Mouse (Mus musculus) liver, embryonic 14.5 days (tissue): ENCODE data around the gene Arrdc2. TPM values are rescaled to one million over a fixed set of nuclear protein-coding genes. Genes with fewer than 3 reads are reported as not detected.

Source experiments
- ATAC-seq: fragments of 200-750 bp; cut with Nextera tagmentation; 2 replicates; pipeline ENCODE4 v1.8.0; 2017; ENCODE audit warnings: moderate number of reproducible peaks, mild to moderate bottlenecking, moderate library complexity; ENCODE audit not compliant: insufficient read depth
- DNase-seq, 3 experiments: peaks; one replicate each; pipeline ENCODE4 v3.0.0-alpha.2; 2012 to 2013; ENCODE audit warnings: low read depth in 3 of 3, low spot score in 3 of 3
- H3K27ac ChIP-seq: fragments of 300-500 bp; sonication (generic); 2 replicates; pipeline ENCODE4 v1.5.1; 2014; ENCODE audit warnings: moderate library complexity, mild to moderate bottlenecking, control low read depth, inconsistent platforms
- H3K27me3 ChIP-seq: fragments of 300-500 bp; sonication (generic); 2 replicates; pipeline ENCODE4 v1.6.1; 2014; ENCODE audit warnings: mild to moderate bottlenecking, low read length, moderate library complexity; ENCODE audit not compliant: control insufficient read depth, insufficient read depth
- H3K36me3 ChIP-seq: fragments of 300-500 bp; sonication (generic); replicated peaks from 2 replicates; pipeline ENCODE4 v1.6.1; 2014; ENCODE audit warnings: low read depth; ENCODE audit not compliant: control insufficient read depth, insufficient read depth
- H3K4me1 ChIP-seq, 2 experiments: fragments of 200-500 bp in 1 of 2; fragments of 300-500 bp in 1 of 2; sonication (generic) in 1 of 2; replicated peaks; 2 replicates each; pipeline ENCODE4 v1.6.1; 2012 to 2014; ENCODE audit warnings: antibody characterized with exemption in 1 of 2, inconsistent platforms in 1 of 2, low read length in 1 of 2; ENCODE audit not compliant: control insufficient read depth in 2 of 2, insufficient read depth in 2 of 2
- H3K4me2 ChIP-seq: fragments of 300-500 bp; sonication (generic); 2 replicates; pipeline ENCODE4 v1.6.1; 2014; ENCODE audit warnings: low read depth, mild to moderate bottlenecking, control low read depth, moderate library complexity
- H3K4me3 ChIP-seq, 2 experiments: fragments of 200-500 bp in 1 of 2; fragments of 300-500 bp in 1 of 2; sonication (generic) in 1 of 2; 2 replicates each; pipeline ENCODE4 v1.5.1; 2012 to 2014; ENCODE audit warnings: low read depth in 2 of 2, low read length in 2 of 2, mild to moderate bottlenecking in 2 of 2, control low read depth in 1 of 2, inconsistent platforms in 1 of 2, moderate library complexity in 1 of 2; ENCODE audit not compliant: insufficient read depth in 1 of 2
- H3K9ac ChIP-seq: fragments of 300-500 bp; sonication (generic); replicated peaks from 2 replicates; pipeline ENCODE4 v1.6.1; 2014; ENCODE audit warnings: mild to moderate bottlenecking, control low read depth, moderate library complexity
- H3K9me3 ChIP-seq: fragments of 300-500 bp; sonication (generic); 2 replicates; pipeline ENCODE4 v1.6.1; 2016; ENCODE audit warnings: low read length, mixed read lengths; ENCODE audit not compliant: control insufficient read depth
- CTCF ChIP-seq: IDR thresholded peaks from 2 replicates; pipeline ENCODE4 v1.5.1; 2016; ENCODE audit warnings: antibody characterized with exemption, low read depth, control low read depth
- EP300 ChIP-seq: IDR thresholded peaks from 2 replicates; pipeline ENCODE4 v1.6.1; 2016; ENCODE audit warnings: antibody characterized with exemption, low read depth
- WGBS: fragments of 180-500 bp; shearing (Covaris S2); extraction: QIAGEN DNeasy Blood & Tissue Kit; methylation state at CpG from one replicate; pipeline ENCODE4 v1.1.7; 2014; ENCODE audit not compliant: insufficient replicate concordance; 5-methylcytosine and 5-hydroxymethylcytosine counted together
- polyA plus RNA-seq, 2 experiments: library from polyadenylated mRNA; depleted of rRNA in 1 of 2; stranded (reverse) in 1 of 2; unstranded in 1 of 2; fragments of >200 nt; fragmentation: Nextera tagmentation in 1 of 2; extraction: Ambion mirVana in 1 of 2; gene quantifications; 2 replicates each; pipeline versions ENCODE4 v1.2.1 to v1.2.3; 2012 to 2014

Gene Arrdc2
- polyA plus RNA-seq, 2 experiments: 9.5 to 33.9 TPM

- DNase-seq (no peak), ATAC-seq (no peak)
- Histone ChIP-seq H3K4me1 (peaks cover 15 to 20% of the 10 kb centered on the region in 2 experiments), H3K4me2 (no peak overlapping the region), H3K36me3 (no peaks in the 10 kb centered on the region), H3K9me3 (no peaks in the 10 kb centered on the region), H3K27ac (no peak overlapping the region), H3K4me3 (no peak overlapping the region), H3K9ac (no peak overlapping the region), H3K27me3 (no peaks in the 10 kb centered on the region; the same call in 1 of the 2 replicates)
- WGBS: 65% methylated on average over 8 of the region's 8 CpGs
- TF ChIP-seq EP300: no peak
- no peak for TF ChIP-seq CTCF
These were observed 30.4 kb downstream of the Arrdc2 start for GRCm38 (mm10) chr8:70808955-70809701.

- H3K27me3 ChIP-seq: no peaks in the 10 kb centered on the region
- 46% methylated on average over 5 of the region's 5 CpGs for WGBS
- no peak for ATAC-seq
- DNase-seq: no peak
- H3K4me2 ChIP-seq: no peak within 1 kb of the TSS
- H3K4me1 ChIP-seq: peaks cover 23 to 26% of the 10 kb centered on the region in 2 experiments
- TF ChIP-seq CTCF (no peak), EP300 (no peak)
- no peaks in the 10 kb centered on the region for H3K9me3 ChIP-seq
- H3K4me3 ChIP-seq: no peak within 1 kb of the TSS
- peak within 1 kb of the TSS; percentile 13; the same call in 1 of the 2 replicates for H3K9ac ChIP-seq
- H3K36me3 ChIP-seq: no peaks in the 10 kb centered on the region
- H3K27ac ChIP-seq: no peak within 1 kb of the TSS
These were observed 31.3 kb downstream of the Arrdc2 start, which contains the start of gene Il12rb1 for GRCm38 (mm10) chr8:70808239-70808638. Gene Il12rb1 (plus strand): TSS chr8:70808449.

- H3K4me1 ChIP-seq: peaks cover 23 to 33% of the 10 kb centered on the region in 2 experiments
- no peak overlapping the region for H3K4me2 ChIP-seq
- H3K27me3 ChIP-seq: no peaks in the 10 kb centered on the region
- TF ChIP-seq CTCF (no peak), EP300 (no peak)
- DNase-seq (no peak), ATAC-seq (no peak)
- no peak overlapping the region for H3K27ac ChIP-seq
- no peaks in the 10 kb centered on the region for H3K9me3 ChIP-seq
- WGBS: 36% methylated on average over 1 of the region's 1 CpGs
- H3K4me3 ChIP-seq: no peak overlapping the region
- peak overlapping the region; percentile 13; the same call in 1 of the 2 replicates for H3K9ac ChIP-seq
- no peaks in the 10 kb centered on the region for H3K36me3 ChIP-seq
These were observed 32.2 kb downstream of the Arrdc2 start for GRCm38 (mm10) chr8:70807304-70807703.

- Histone ChIP-seq H3K9ac (no peak overlapping the region; the same call in 1 of the 2 replicates), H3K4me3 (no peak overlapping the region), H3K36me3 (no peaks in the 10 kb centered on the region), H3K27ac (peak overlapping the region; percentile 20; the same call in 1 of the 2 replicates), H3K9me3 (no peaks in the 10 kb centered on the region), H3K27me3 (no peaks in the 10 kb centered on the region), H3K4me2 (peak overlapping the region; percentile 20; the same call in 1 of the 2 replicates), H3K4me1 (peaks cover 23 to 34% of the 10 kb centered on the region in 2 experiments)
- DNase-seq: no peak
- ATAC-seq: no peak
- TF ChIP-seq CTCF (no peak), EP300 (no peak)
- 20% methylated on average over 4 of the region's 4 CpGs for WGBS
These were observed 33.0 kb downstream of the Arrdc2 start for GRCm38 (mm10) chr8:70806541-70806940.

- WGBS: under 1% methylated on average over 45 of the region's 45 CpGs
- Histone ChIP-seq H3K36me3 (no peaks in the 10 kb centered on the region), H3K4me3 (peak within 1 kb of the TSS; percentile 55 to 68), H3K4me1 (peaks cover 23 to 34% of the 10 kb centered on the region in 2 experiments), H3K9ac (peak within 1 kb of the TSS; percentile 59), H3K9me3 (no peaks in the 10 kb centered on the region), H3K27ac (peak within 1 kb of the TSS; percentile 37), H3K4me2 (peak within 1 kb of the TSS; percentile 96), H3K27me3 (peaks cover 10% of the 10 kb centered on the region)
- no peak for TF ChIP-seq EP300
- TF ChIP-seq CTCF: no peak
- peak; percentile 65 to 68 (median 67) for DNase-seq
- peak; percentile 85 for ATAC-seq
These were observed 34.9 kb downstream of the Arrdc2 start, which contains the start of gene Mast3 for GRCm38 (mm10) chr8:70804481-70805206. Gene Mast3 (minus strand): TSS chr8:70805054.
